Mouse (Mus musculus): ENCODE data around the gene Ubfd1.
"Not testable (repeated sequence)": the region's sequence is repeated elsewhere in the genome, so short reads cannot be mapped to it uniquely, and the experiment has no call there.

DNA sequence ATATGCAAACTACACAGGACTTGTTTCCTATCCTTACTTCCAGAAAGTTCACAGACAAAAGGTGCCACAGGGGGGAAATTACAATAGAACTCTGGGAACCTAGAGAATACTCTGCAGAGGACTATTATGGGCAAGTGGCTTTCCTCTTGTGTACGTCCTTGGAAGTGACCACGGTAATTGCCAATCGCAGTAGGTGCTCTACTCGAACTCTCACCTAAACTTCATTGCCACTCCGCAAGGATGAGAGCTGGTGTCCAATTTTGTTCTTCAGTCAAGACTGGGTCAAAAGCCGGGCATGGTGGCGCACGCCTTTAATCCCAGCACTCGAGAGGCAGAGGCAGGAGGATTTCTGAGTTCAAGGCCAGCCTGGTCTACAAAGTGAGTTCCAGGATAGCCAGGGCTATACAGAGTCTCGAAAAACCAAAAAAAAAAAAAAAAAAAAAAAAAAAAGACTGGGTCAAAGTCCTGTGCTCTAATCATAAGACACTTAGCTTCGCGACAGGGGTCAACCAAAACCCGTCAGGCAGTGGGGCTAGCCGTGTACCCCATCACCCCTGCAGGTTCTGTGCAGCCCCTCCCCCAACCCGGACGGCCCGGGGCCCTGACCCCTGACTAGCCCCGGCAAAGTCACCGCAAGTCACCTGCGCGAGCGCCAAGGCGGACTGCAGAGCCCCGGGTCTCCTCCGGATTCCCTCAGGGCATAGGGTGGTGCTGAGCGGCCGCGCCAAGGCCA lies 34.2 kb downstream of the Ubfd1 start:
- not testable (repeated sequence) for TF ChIP-seq CTCF (IDR thresholded peaks at IDR 0.05; ENCODE audit: control insufficient read depth, insufficient read depth, low read length); POLR2A (IDR thresholded peaks at IDR 0.05; ENCODE audit: borderline replicate concordance, control insufficient read depth, low read depth, low read length)
